Mouse (Mus musculus): ENCODE results near the gene Itsn1. TPM values are rescaled to one million over a fixed set of nuclear protein-coding genes. Genes with fewer than 3 reads are reported as not detected.

Itsn1 gene
- polyA plus RNA-seq, 1 experiment = 68.7 TPM

DNA sequence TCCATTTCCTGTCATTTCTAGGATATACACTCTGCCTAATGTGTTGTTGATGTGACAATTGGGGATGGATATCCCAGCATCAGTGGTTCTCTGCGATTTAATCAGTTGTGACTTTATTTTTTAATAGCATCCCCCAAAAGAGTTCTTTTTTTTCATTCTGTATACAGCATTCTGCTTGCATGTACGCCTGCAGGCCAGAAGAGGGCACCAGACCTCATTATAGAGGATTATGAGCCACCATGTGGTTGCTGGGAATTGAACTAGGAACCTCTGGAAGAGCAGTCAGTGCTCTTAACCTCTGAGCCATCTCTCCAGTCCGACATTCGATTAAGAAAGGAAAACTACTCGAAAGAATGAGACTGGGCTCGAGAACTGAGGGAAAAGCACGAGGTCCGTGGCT, 225.7 kb downstream of the Itsn1 start:
- TF ChIP-seq CTCF (IDR thresholded peaks at IDR 0.05; ENCODE audit: borderline replicate concordance, insufficient read depth, low read depth, low read length) = no peak
- no peak for TF ChIP-seq POLR2A (IDR thresholded peaks at IDR 0.05; ENCODE audit: borderline replicate concordance, insufficient read depth, low read length)
- Histone ChIP-seq H3K4me1 (ENCODE audit: control insufficient read depth, insufficient read depth, low read length) (no peaks in the 10 kb centered on the region), H3K27me3 (ENCODE audit: control insufficient read depth, insufficient read depth, low read length) (no peaks in the 10 kb centered on the region), H3K4me3 (replicated peaks; ENCODE audit: insufficient read depth, low read depth, low read length) (no peak overlapping the region), H3K27ac (ENCODE audit: insufficient read depth, low read length) (no peak overlapping the region)
- DNase-seq = no peak
- 88% methylated on average over 8 of the region's 8 CpGs for WGBS

DNA sequence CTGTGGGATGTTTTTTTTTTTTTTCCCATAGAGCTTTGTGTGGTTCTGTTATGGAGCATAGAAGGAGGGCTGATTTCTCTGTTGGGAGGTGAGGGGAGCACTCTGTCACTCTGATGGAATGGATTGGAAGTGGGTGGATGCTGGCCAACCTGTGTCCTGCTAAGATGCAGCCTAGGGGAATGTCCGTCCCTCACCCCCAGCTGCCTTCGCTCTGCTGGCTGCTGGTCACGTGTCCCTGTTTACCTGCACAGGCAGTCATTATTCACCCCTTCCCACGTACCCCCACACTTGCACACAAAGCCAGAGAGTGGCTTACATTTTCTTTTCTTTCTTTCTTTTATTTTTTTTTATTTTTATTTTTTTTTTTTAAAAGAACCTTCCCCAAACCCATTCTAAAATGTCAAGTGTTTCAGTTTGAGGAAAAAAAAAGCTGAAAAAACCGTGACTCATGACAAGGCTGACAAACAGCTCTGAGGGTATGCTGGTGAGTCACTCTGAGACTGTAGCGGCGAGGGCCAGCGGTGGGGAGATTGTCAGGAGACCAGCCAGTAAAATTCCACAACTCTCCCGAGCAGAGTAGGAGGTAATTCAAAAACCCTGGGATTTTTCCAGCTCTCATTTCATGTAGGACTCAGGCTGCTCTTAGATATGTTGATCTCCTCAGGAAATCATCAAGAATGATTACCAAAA, 233.3 kb downstream of the Itsn1 start:
- Histone ChIP-seq H3K4me1 (ENCODE audit: control insufficient read depth, insufficient read depth, low read length) (peaks cover 3% of the 10 kb centered on the region), H3K4me3 (replicated peaks; ENCODE audit: insufficient read depth, low read depth, low read length) (no peak overlapping the region), H3K27me3 (ENCODE audit: control insufficient read depth, insufficient read depth, low read length) (no peaks in the 10 kb centered on the region), H3K27ac (ENCODE audit: insufficient read depth, low read length) (no peak overlapping the region)
- 12% methylated on average over 9 of the region's 9 CpGs for WGBS
- peak; percentile 56 to 85 for DNase-seq
- TF ChIP-seq CTCF (IDR thresholded peaks at IDR 0.05; ENCODE audit: borderline replicate concordance, insufficient read depth, low read depth, low read length) = no peak
- no peak for TF ChIP-seq POLR2A (IDR thresholded peaks at IDR 0.05; ENCODE audit: borderline replicate concordance, insufficient read depth, low read length)

DNA sequence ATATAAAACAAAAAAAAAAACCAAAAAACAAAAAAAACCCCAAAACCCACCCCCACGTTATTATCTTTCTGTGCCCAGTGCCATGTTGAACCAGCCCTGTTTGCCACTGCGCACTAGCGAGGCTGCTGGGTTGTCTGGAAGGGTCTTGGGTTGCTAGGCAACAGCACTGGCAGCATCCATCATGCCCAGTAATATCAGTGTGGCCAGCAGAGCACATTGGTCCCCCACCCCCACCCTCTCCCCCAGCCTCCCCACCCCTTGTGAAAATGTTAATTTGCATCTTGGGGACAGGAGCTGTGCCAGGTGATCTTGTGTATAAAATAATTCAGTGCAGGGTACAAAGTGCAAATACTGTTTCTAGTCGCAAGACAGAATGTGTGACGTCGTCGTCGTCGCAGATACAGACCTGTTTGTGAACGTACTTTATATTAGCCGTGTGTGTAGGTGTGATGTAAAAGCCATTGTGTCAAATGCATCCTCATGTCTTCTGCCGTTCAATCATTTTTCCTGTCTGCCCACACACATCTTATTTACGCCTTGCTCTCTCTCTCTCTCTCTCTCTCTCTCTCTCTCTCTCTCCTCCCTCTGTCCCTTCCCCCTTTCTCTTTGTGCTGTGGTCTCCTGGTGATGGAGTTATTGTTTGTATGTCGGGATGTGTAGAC, 233.9 kb downstream of the Itsn1 start:
- 42% methylated on average over 14 of the region's 14 CpGs for WGBS
- peak in 1 of 2 experiments; percentile 38 for DNase-seq
- Histone ChIP-seq H3K27ac (ENCODE audit: insufficient read depth, low read length) (no peak overlapping the region), H3K27me3 (ENCODE audit: control insufficient read depth, insufficient read depth, low read length) (no peaks in the 10 kb centered on the region), H3K4me3 (replicated peaks; ENCODE audit: insufficient read depth, low read depth, low read length) (no peak overlapping the region), H3K4me1 (ENCODE audit: control insufficient read depth, insufficient read depth, low read length) (peaks cover 3% of the 10 kb centered on the region)
- no peak for TF ChIP-seq CTCF (IDR thresholded peaks at IDR 0.05; ENCODE audit: borderline replicate concordance, insufficient read depth, low read depth, low read length)
- TF ChIP-seq POLR2A (IDR thresholded peaks at IDR 0.05; ENCODE audit: borderline replicate concordance, insufficient read depth, low read length) = no peak

DNA sequence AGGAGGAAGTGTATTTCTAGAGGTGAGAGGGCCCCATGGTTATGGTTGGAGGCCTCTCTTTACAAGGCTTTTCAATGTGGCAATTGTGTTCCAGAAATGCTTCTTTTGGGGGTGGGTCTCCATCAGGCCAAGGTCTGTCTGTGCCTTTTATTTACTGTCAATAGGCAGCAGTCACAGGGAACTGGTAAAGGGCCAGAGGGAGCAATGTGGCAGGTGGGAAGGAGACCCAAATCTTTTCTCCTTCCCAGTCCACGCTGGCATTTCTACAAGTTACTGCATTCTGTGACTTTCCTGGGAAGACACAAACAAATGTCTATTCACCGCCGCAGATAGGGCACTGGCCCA, 234.4 kb downstream of the Itsn1 start:
- DNase-seq = no peak
- Histone ChIP-seq H3K27ac (ENCODE audit: insufficient read depth, low read length) (no peak overlapping the region), H3K4me1 (ENCODE audit: control insufficient read depth, insufficient read depth, low read length) (peaks cover 3% of the 10 kb centered on the region), H3K4me3 (replicated peaks; ENCODE audit: insufficient read depth, low read depth, low read length) (no peak overlapping the region), H3K27me3 (ENCODE audit: control insufficient read depth, insufficient read depth, low read length) (no peaks in the 10 kb centered on the region)
- WGBS = 51% methylated on average over 3 of the region's 3 CpGs
- TF ChIP-seq CTCF (IDR thresholded peaks at IDR 0.05; ENCODE audit: borderline replicate concordance, insufficient read depth, low read depth, low read length) (no peak), POLR2A (IDR thresholded peaks at IDR 0.05; ENCODE audit: borderline replicate concordance, insufficient read depth, low read length) (no peak)

DNA sequence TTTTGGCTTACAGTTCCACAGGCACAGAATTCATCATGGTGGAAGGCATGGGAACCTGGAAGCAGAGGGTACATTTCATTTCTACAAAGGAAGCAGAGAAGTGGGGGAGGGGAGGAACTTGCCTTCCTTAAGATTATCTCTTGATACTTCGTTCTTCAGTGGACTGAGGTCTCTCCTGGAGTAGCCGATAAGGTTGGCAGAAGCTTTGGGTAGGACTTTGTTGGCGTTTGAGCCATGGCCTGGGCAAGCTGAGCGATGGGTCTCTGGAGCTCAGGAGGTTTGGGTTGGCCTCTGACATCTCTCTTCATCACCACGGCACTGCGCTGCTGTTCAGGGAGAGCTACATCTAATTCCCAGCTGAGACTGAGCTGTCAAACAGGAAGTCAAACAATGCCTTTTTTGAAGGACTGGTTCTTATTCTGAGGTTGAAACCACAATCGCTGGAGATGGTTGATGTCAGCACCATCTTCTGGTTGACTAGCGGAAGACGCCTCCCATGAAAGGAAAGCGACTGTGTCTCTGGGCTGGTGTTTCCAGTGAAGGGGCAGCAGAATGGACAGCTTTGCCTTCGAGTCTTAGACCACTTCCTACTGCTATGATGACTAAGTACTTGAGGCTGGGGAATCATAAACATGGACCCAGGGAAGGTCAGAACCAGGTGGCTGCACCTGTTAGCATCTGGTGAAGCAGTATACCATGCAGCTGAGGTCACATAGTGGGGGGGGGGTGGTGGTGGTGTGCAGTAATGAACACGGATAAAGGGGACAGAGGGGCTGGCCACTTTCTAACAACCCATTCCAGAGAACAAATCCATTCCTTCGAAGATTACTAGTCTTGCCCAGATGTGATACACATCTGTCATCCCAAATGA, 235.5 kb downstream of the Itsn1 start:
- Histone ChIP-seq H3K4me1 (ENCODE audit: control insufficient read depth, insufficient read depth, low read length) (peaks cover 3% of the 10 kb centered on the region), H3K4me3 (replicated peaks; ENCODE audit: insufficient read depth, low read depth, low read length) (no peak overlapping the region), H3K27ac (ENCODE audit: insufficient read depth, low read length) (no peak overlapping the region), H3K27me3 (ENCODE audit: control insufficient read depth, insufficient read depth, low read length) (no peaks in the 10 kb centered on the region)
- TF ChIP-seq POLR2A (IDR thresholded peaks at IDR 0.05; ENCODE audit: borderline replicate concordance, insufficient read depth, low read length) (no peak), CTCF (IDR thresholded peaks at IDR 0.05; ENCODE audit: borderline replicate concordance, insufficient read depth, low read depth, low read length) (no peak)
- no peak for DNase-seq
- 85% methylated on average over 13 of the region's 13 CpGs for WGBS

DNA sequence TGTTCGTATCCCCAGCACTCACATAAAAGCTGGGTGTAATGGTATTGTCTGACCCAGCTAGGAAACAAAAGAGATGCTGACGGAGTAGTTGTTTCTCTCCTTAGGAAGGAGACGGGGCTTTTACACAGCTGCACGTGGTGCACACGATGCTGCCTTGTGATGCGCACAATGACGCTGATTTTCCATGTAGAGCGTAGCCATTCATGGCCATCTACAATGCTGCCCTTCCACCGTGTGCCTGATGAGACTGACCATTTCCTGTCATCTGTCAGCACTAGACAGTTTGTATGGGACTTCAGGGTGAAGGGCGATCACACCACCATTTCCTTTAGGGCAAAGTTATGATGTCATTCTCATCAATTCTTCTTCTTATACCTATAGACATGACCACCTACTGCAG, 239.6 kb downstream of the Itsn1 start:
- 70% methylated on average over 10 of the region's 10 CpGs for WGBS
- TF ChIP-seq CTCF (IDR thresholded peaks at IDR 0.05; ENCODE audit: borderline replicate concordance, insufficient read depth, low read depth, low read length) = no peak
- TF ChIP-seq POLR2A (IDR thresholded peaks at IDR 0.05; ENCODE audit: borderline replicate concordance, insufficient read depth, low read length) = no peak
- H3K4me3 ChIP-seq (replicated peaks; ENCODE audit: insufficient read depth, low read depth, low read length) = no peak overlapping the region

DNA sequence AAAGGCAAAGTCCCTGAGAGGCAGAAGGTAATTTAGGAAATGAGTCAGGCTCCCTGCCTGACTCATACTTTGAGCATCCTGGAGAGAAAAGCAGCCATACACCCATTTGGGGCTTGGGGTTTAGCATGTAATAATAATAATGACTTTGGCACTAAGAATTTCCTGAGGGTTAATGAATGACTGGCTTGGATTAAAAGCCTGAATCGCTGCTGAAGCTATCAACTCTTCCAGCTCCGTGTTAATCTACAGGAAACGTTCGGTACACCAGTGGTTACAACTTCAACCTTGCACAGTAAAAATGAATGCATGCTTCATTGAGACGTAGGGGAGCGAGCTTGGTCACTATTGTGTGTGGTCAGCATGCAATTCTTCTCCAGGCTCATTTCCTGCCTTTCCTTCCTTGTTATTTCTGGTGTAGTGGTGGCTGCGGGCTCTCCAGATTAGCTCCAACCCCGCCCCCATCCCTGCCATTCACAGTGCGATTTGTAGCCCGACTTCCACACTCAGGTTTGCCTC, 240.5 kb downstream of the Itsn1 start:
- no peak overlapping the region for H3K27ac ChIP-seq (ENCODE audit: insufficient read depth, low read length)
- TF ChIP-seq POLR2A (IDR thresholded peaks at IDR 0.05; ENCODE audit: borderline replicate concordance, insufficient read depth, low read length) (no peak), CTCF (IDR thresholded peaks at IDR 0.05; ENCODE audit: borderline replicate concordance, insufficient read depth, low read depth, low read length) (no peak)
- no peak for DNase-seq
- H3K4me3 ChIP-seq (replicated peaks; ENCODE audit: insufficient read depth, low read depth, low read length) = no peak overlapping the region
- 73% methylated on average over 10 of the region's 10 CpGs for WGBS
- H3K4me1 ChIP-seq (ENCODE audit: control insufficient read depth, insufficient read depth, low read length) = no peaks in the 10 kb centered on the region
- no peaks in the 10 kb centered on the region for H3K27me3 ChIP-seq (ENCODE audit: control insufficient read depth, insufficient read depth, low read length)

More for the DNA sequence above, 239.6 kb downstream of the Itsn1 start:
- no peaks in the 10 kb centered on the region for H3K27me3 ChIP-seq (ENCODE audit: control insufficient read depth, insufficient read depth, low read length)
- H3K27ac ChIP-seq (ENCODE audit: insufficient read depth, low read length) = no peak overlapping the region
- H3K4me1 ChIP-seq (ENCODE audit: control insufficient read depth, insufficient read depth, low read length) = no peaks in the 10 kb centered on the region
- DNase-seq = no peak

Other genes with a start within 250 kb of the Itsn1 start
- gene Ifnar1, start 244.0 kb upstream of the Itsn1 start, polyA plus RNA-seq (2012; rRNA removed) = 31.7 and 32.2 TPM in 2 replicates
- 33.9 and 34.5 TPM in 2 replicates for gene Ifngr2, start 182.2 kb upstream of the Itsn1 start, polyA plus RNA-seq (2012; rRNA removed)
- gene Tmem50b, start 131.5 kb upstream of the Itsn1 start, polyA plus RNA-seq (2012; rRNA removed) = 147 and 148 TPM in 2 replicates
- gene Dnajc28, start 110.3 kb upstream of the Itsn1 start, polyA plus RNA-seq (2012; rRNA removed) = 7.6 and 7.7 TPM in 2 replicates
- gene Gart, start 82.3 kb upstream of the Itsn1 start, polyA plus RNA-seq (2012; rRNA removed) = 43.0 and 48.5 TPM in 2 replicates
- gene Son, start 81.8 kb upstream of the Itsn1 start, polyA plus RNA-seq (2012; rRNA removed) = 358 and 366 TPM in 2 replicates
- gene Donson, start 40.5 kb upstream of the Itsn1 start, polyA plus RNA-seq (2012; rRNA removed) = 28.0 and 29.6 TPM in 2 replicates
- 104 and 114 TPM in 2 replicates for gene Cryzl1, start 306 bp upstream of the Itsn1 start, polyA plus RNA-seq (2012; rRNA removed)

All from cerebellum, adult 2 months (tissue).